Mouse (Mus musculus): Measurements from ENCODE around the gene Pyurf.
A peak's percentile ranks its signal among the peaks of the same experiment; 100 is the strongest.

The Pyurf gene

GRCm38 (mm10) chr6:57691467-57692261 lies at the start of gene Pyurf:
Pyurf (minus strand) TSS chr6:57692078.
- peak; percentile 89 to 92 for DNase-seq

GRCm38 (mm10) chr6:57721347-57721746 lies 29.5 kb upstream of the Pyurf start:
- no peak for DNase-seq

GRCm38 (mm10) chr6:57711726-57712125 lies 19.8 kb upstream of the Pyurf start:
- no peak for DNase-seq

- no peak for DNase-seq
Measured at GRCm38 (mm10) chr6:57706721-57707120, 14.8 kb upstream of the Pyurf start.

- DNase-seq, result peak in 1 of 2 experiments; percentile 8
Measured at GRCm38 (mm10) chr6:57703703-57704102, 11.8 kb upstream of the Pyurf start.

- DNase-seq, result peak; percentile 96 to 97
Measured at GRCm38 (mm10) chr6:57702743-57703499, 11.0 kb upstream of the Pyurf start.

- peak in 1 of 2 experiments; percentile 12 for DNase-seq
Measured at GRCm38 (mm10) chr6:57702376-57702742, 10.5 kb upstream of the Pyurf start, which contains the start of gene Lancl2. Lancl2 (plus strand) TSS chr6:57702540.

- DNase-seq, result no peak
Measured at GRCm38 (mm10) chr6:57701686-57702085, 9.8 kb upstream of the Pyurf start.

GRCm38 (mm10) chr6:57693116-57693515 lies 1.2 kb upstream of the Pyurf start:
- DNase-seq, result no peak

- no peak for DNase-seq
Measured at GRCm38 (mm10) chr6:57684156-57684555, 7.7 kb downstream of the Pyurf start.

- DNase-seq, result no peak
Measured at GRCm38 (mm10) chr6:57661295-57661694, 30.6 kb downstream of the Pyurf start.

GRCm38 (mm10) chr6:57647256-57647655 lies 44.6 kb downstream of the Pyurf start:
- DNase-seq, result no peak

GRCm38 (mm10) chr6:57641789-57642188 lies 50.1 kb downstream of the Pyurf start:
- DNase-seq, result peak; percentile 50 to 67

- no peak for DNase-seq
Measured at GRCm38 (mm10) chr6:57639531-57639930, 52.3 kb downstream of the Pyurf start.

Data from lung, adult 18-20 months (tissue).